Mouse (Mus musculus) small intestine, adult 2 months (tissue): ENCODE data around the gene Kxd1.

Source experiments
- CTCF ChIP-seq: fragments of 200-500 bp; IDR thresholded peaks from 2 replicates; pipeline ENCODE4 v1.5.1; 2012; ENCODE audit warnings: low read depth, mild to moderate bottlenecking, control low read depth, inconsistent platforms, low read length, moderate library complexity, mixed read lengths; ENCODE audit not compliant: insufficient replicate concordance, insufficient read length; ENCODE audit errors: extremely low read depth
- POLR2A ChIP-seq: fragments of 200-500 bp; IDR thresholded peaks from 2 replicates; pipeline ENCODE4 v1.6.1; 2012; ENCODE audit warnings: low read depth, mild to moderate bottlenecking, control low read depth, inconsistent platforms, low read length, moderate library complexity

GRCm38 (mm10) chr8:70546412-70546811 is 18.7 kb upstream of the Kxd1 start:
- TF ChIP-seq CTCF (no peak), POLR2A (no peak)
